Mouse (Mus musculus) kidney, embryonic 14.5 days (tissue): ENCODE measurements at regions not wholly inside any gene's neighbourhood (a gene's known extent, or its start where the extent isn't known, plus 50 kb on each side); places are given as distances from the start of the nearest gene placed in this dataset.

Experiments
- ATAC-seq: fragments of 200-750 bp; cut with Nextera tagmentation; 2 replicates; pipeline ENCODE4 v1.8.0; 2017; ENCODE audit warnings: moderate number of reproducible peaks, mild to moderate bottlenecking, moderate TSS enrichment, moderate library complexity; ENCODE audit not compliant: low FRiP score, low TSS enrichment
- H3K27ac ChIP-seq: fragments of 300-500 bp; sonication (generic); 2 replicates; pipeline ENCODE4 v1.5.1; 2014; ENCODE audit warnings: low read depth, mild to moderate bottlenecking, low read length, moderate library complexity, mixed read lengths
- H3K27me3 ChIP-seq: fragments of 300-500 bp; sonication (generic); 2 replicates; pipeline ENCODE4 v1.6.1; 2014; ENCODE audit warnings: mild to moderate bottlenecking, low read length; ENCODE audit not compliant: control insufficient read depth, insufficient read depth
- H3K36me3 ChIP-seq: fragments of 300-500 bp; sonication (generic); 2 replicates; pipeline ENCODE4 v1.6.1; 2014; ENCODE audit warnings: low read length, mixed read lengths; ENCODE audit not compliant: control insufficient read depth, insufficient read depth
- H3K4me1 ChIP-seq: fragments of 300-500 bp; sonication (generic); 2 replicates; pipeline ENCODE4 v1.6.1; 2014; ENCODE audit warnings: low read length, mixed read lengths; ENCODE audit not compliant: control insufficient read depth, insufficient read depth
- H3K4me2 ChIP-seq: fragments of 300-500 bp; sonication (generic); replicated peaks from 2 replicates; pipeline ENCODE4 v1.6.1; 2014; ENCODE audit warnings: low read depth, mild to moderate bottlenecking, low read length
- H3K4me3 ChIP-seq: fragments of 300-500 bp; sonication (generic); 2 replicates; pipeline ENCODE4 v1.5.1; 2014; ENCODE audit warnings: mild to moderate bottlenecking, low read length
- H3K9ac ChIP-seq: fragments of 300-500 bp; sonication (generic); 2 replicates; pipeline ENCODE4 v1.6.1; 2014; ENCODE audit warnings: low read depth, mild to moderate bottlenecking, low read length, moderate library complexity
- H3K9me3 ChIP-seq: fragments of 300-500 bp; sonication (generic); 2 replicates; pipeline ENCODE4 v1.6.1; 2016; ENCODE audit warnings: low read length; ENCODE audit not compliant: control insufficient read depth
- WGBS: fragments of 180-500 bp; shearing (Covaris S2); extraction: QIAGEN DNeasy Blood & Tissue Kit; methylation state at CpG from one replicate; pipeline ENCODE4 v1.1.7; 2014; 5-methylcytosine and 5-hydroxymethylcytosine counted together

- no peak for ATAC-seq
- Histone ChIP-seq H3K36me3 (no peaks in the 10 kb centered on the region), H3K4me1 (no peaks in the 10 kb centered on the region), H3K27me3 (no peaks in the 10 kb centered on the region), H3K9me3 (no peaks in the 10 kb centered on the region), H3K27ac (no peak overlapping the region), H3K4me3 (no peak overlapping the region), H3K9ac (no peak overlapping the region), H3K4me2 (no peak overlapping the region)
- WGBS: 93% methylated on average over 3 of the region's 3 CpGs
Observed at GRCm38 (mm10) chr10:44821666-44822065, 245.3 kb upstream of the Prep start.

GRCm38 (mm10) chr10:44820379-44820778 is 246.6 kb upstream of the Prep start:
- Histone ChIP-seq H3K9me3 (no peaks in the 10 kb centered on the region), H3K27me3 (no peaks in the 10 kb centered on the region), H3K4me3 (no peak overlapping the region), H3K4me2 (no peak overlapping the region), H3K27ac (no peak overlapping the region), H3K9ac (no peak overlapping the region), H3K36me3 (no peaks in the 10 kb centered on the region), H3K4me1 (no peaks in the 10 kb centered on the region)
- no peak for ATAC-seq
- WGBS: 47% methylated on average over 2 of the region's 2 CpGs

- no peak for ATAC-seq
- no peak overlapping the region for H3K9ac ChIP-seq
- H3K27me3 ChIP-seq: no peaks in the 10 kb centered on the region
- 99% methylated on average over 2 of the region's 2 CpGs for WGBS
- no peak overlapping the region for H3K4me2 ChIP-seq
- no peaks in the 10 kb centered on the region for H3K9me3 ChIP-seq
- no peak overlapping the region for H3K4me3 ChIP-seq
- H3K36me3 ChIP-seq: no peaks in the 10 kb centered on the region
- no peaks in the 10 kb centered on the region for H3K4me1 ChIP-seq
- H3K27ac ChIP-seq: no peak overlapping the region
Observed at GRCm38 (mm10) chr10:44819361-44819760, 247.6 kb upstream of the Prep start.

- H3K4me2 ChIP-seq: no peak overlapping the region
- no peaks in the 10 kb centered on the region for H3K36me3 ChIP-seq
- no peak overlapping the region for H3K27ac ChIP-seq
- H3K27me3 ChIP-seq: no peaks in the 10 kb centered on the region
- ATAC-seq: no peak
- no peak overlapping the region for H3K9ac ChIP-seq
- no peak overlapping the region for H3K4me3 ChIP-seq
- 89% methylated on average over 1 of the region's 1 CpGs for WGBS
- no peaks in the 10 kb centered on the region for H3K9me3 ChIP-seq
- H3K4me1 ChIP-seq: no peaks in the 10 kb centered on the region
Observed at GRCm38 (mm10) chr10:44818615-44819014, 248.4 kb upstream of the Prep start.

GRCm38 (mm10) chr10:44796205-44796604 is 267.9 kb upstream of the Prdm1 start:
- Histone ChIP-seq H3K36me3 (no peaks in the 10 kb centered on the region), H3K9ac (no peak overlapping the region), H3K27me3 (no peaks in the 10 kb centered on the region), H3K9me3 (peaks cover 6% of the 10 kb centered on the region), H3K4me2 (no peak overlapping the region), H3K27ac (no peak overlapping the region), H3K4me3 (no peak overlapping the region), H3K4me1 (no peaks in the 10 kb centered on the region)
- no peak for ATAC-seq
- WGBS: 76% methylated on average over 1 of the region's 1 CpGs

- H3K27me3 ChIP-seq: no peaks in the 10 kb centered on the region
- ATAC-seq: no peak
- H3K4me1 ChIP-seq: no peaks in the 10 kb centered on the region
- 42% methylated on average over 6 of the region's 6 CpGs for WGBS
- H3K9me3 ChIP-seq: no peaks in the 10 kb centered on the region
- no peak overlapping the region for H3K4me2 ChIP-seq
- H3K36me3 ChIP-seq: no peaks in the 10 kb centered on the region
- no peak overlapping the region for H3K9ac ChIP-seq
- no peak overlapping the region for H3K27ac ChIP-seq
- no peak overlapping the region for H3K4me3 ChIP-seq
Observed at GRCm38 (mm10) chr10:44785386-44785785, 257.1 kb upstream of the Prdm1 start.

GRCm38 (mm10) chr10:44780381-44780958 is 252.2 kb upstream of the Prdm1 start:
- Histone ChIP-seq H3K27ac (no peak overlapping the region), H3K36me3 (no peaks in the 10 kb centered on the region), H3K4me1 (no peaks in the 10 kb centered on the region), H3K4me3 (no peak overlapping the region), H3K27me3 (no peaks in the 10 kb centered on the region), H3K9ac (no peak overlapping the region), H3K4me2 (no peak overlapping the region), H3K9me3 (no peaks in the 10 kb centered on the region)
- 76% methylated on average over 5 of the region's 5 CpGs for WGBS
- no peak for ATAC-seq

GRCm38 (mm10) chr10:44779568-44780207 is 251.4 kb upstream of the Prdm1 start:
- H3K4me2 ChIP-seq: no peak overlapping the region
- H3K9me3 ChIP-seq: no peaks in the 10 kb centered on the region
- H3K36me3 ChIP-seq: no peaks in the 10 kb centered on the region
- ATAC-seq: no peak
- H3K9ac ChIP-seq: no peak overlapping the region
- no peaks in the 10 kb centered on the region for H3K27me3 ChIP-seq
- H3K4me3 ChIP-seq: no peak overlapping the region
- WGBS: 75% methylated on average over 8 of the region's 8 CpGs
- H3K27ac ChIP-seq: no peak overlapping the region
- no peaks in the 10 kb centered on the region for H3K4me1 ChIP-seq

- Histone ChIP-seq H3K9ac (no peak overlapping the region), H3K4me1 (no peaks in the 10 kb centered on the region), H3K36me3 (no peaks in the 10 kb centered on the region), H3K27ac (no peak overlapping the region), H3K9me3 (no peaks in the 10 kb centered on the region), H3K4me2 (no peak overlapping the region), H3K27me3 (no peaks in the 10 kb centered on the region), H3K4me3 (no peak overlapping the region)
- WGBS: 89% methylated on average over 2 of the region's 2 CpGs
- no peak for ATAC-seq
Observed at GRCm38 (mm10) chr10:44777214-44777613, 248.9 kb upstream of the Prdm1 start.
